Mouse (Mus musculus): ENCODE measurements around the gene Vav1.

Gene Vav1

GRCm38 (mm10) chr17:57278537-57278936 is 363 bp upstream of the Vav1 start:
- DNase-seq (ENCODE audit: low read depth, low spot score) = no peak

- DNase-seq (ENCODE audit: low read depth, low spot score) = no peak
These were observed 808 bp downstream of the Vav1 start for GRCm38 (mm10) chr17:57279591-57280224.

GRCm38 (mm10) chr17:57280411-57280810 is 1.5 kb downstream of the Vav1 start:
- no peak for DNase-seq (ENCODE audit: low read depth, low spot score)

GRCm38 (mm10) chr17:57283906-57284305 is 5.0 kb downstream of the Vav1 start:
- DNase-seq (ENCODE audit: low read depth, low spot score) = no peak

- DNase-seq (ENCODE audit: low read depth, low spot score) = no peak
These were observed 6.2 kb downstream of the Vav1 start for GRCm38 (mm10) chr17:57285077-57285476.

GRCm38 (mm10) chr17:57286718-57287355 is 7.9 kb downstream of the Vav1 start:
- DNase-seq (ENCODE audit: low read depth, low spot score) = no peak

GRCm38 (mm10) chr17:57289252-57289651 is 10.4 kb downstream of the Vav1 start:
- no peak for DNase-seq (ENCODE audit: low read depth, low spot score)

- DNase-seq (ENCODE audit: low read depth, low spot score) = no peak
These were observed 11.2 kb downstream of the Vav1 start for GRCm38 (mm10) chr17:57290001-57290670.

GRCm38 (mm10) chr17:57290671-57291055 is 11.8 kb downstream of the Vav1 start:
- no peak for DNase-seq (ENCODE audit: low read depth, low spot score)

- DNase-seq (ENCODE audit: low read depth, low spot score) = no peak
These were observed 13.4 kb downstream of the Vav1 start for GRCm38 (mm10) chr17:57292302-57292701.

GRCm38 (mm10) chr17:57292968-57293367 is 14.1 kb downstream of the Vav1 start:
- no peak for DNase-seq (ENCODE audit: low read depth, low spot score)

- DNase-seq (ENCODE audit: low read depth, low spot score) = no peak
These were observed 17.0 kb downstream of the Vav1 start for GRCm38 (mm10) chr17:57295935-57296334.

- DNase-seq (ENCODE audit: low read depth, low spot score) = no peak
These were observed 18.1 kb downstream of the Vav1 start for GRCm38 (mm10) chr17:57297040-57297439.

- no peak for DNase-seq (ENCODE audit: low read depth, low spot score)
These were observed 26.7 kb downstream of the Vav1 start for GRCm38 (mm10) chr17:57305593-57305992.

- DNase-seq (ENCODE audit: low read depth, low spot score) = peak; percentile 50
These were observed 28.2 kb downstream of the Vav1 start for GRCm38 (mm10) chr17:57307074-57307473.

- DNase-seq (ENCODE audit: low read depth, low spot score) = no peak
These were observed 32.9 kb downstream of the Vav1 start for GRCm38 (mm10) chr17:57311801-57312200.

- DNase-seq (ENCODE audit: low read depth, low spot score) = no peak
These were observed 48.7 kb downstream of the Vav1 start for GRCm38 (mm10) chr17:57327615-57328014.

- DNase-seq (ENCODE audit: low read depth, low spot score) = no peak
These were observed 50.0 kb downstream of the Vav1 start for GRCm38 (mm10) chr17:57328944-57329343.

- no peak for DNase-seq (ENCODE audit: low read depth, low spot score)
These were observed 52.1 kb downstream of the Vav1 start for GRCm38 (mm10) chr17:57330993-57331392.

- DNase-seq (ENCODE audit: low read depth, low spot score) = no peak
These were observed 53.3 kb downstream of the Vav1 start for GRCm38 (mm10) chr17:57332241-57332640.

GRCm38 (mm10) chr17:57334001-57334760 is 55.3 kb downstream of the Vav1 start:
- no peak for DNase-seq (ENCODE audit: low read depth, low spot score)

- no peak for DNase-seq (ENCODE audit: low read depth, low spot score)
These were observed 55.9 kb downstream of the Vav1 start for GRCm38 (mm10) chr17:57334761-57335150.

All from telencephalon, adult 2 months (tissue).